Mouse (Mus musculus) spleen, embryonic (tissue): ENCODE results near the gene Ros1.

ENCODE experiments used
- CTCF ChIA-PET: fragments of 350-600 bp; sonication (Branson Sonifier 250); formaldehyde crosslinking; loops from one replicate; lab custom pipeline; 2022; lab: Charles Lee

The Ros1 gene

GRCm38 (mm10) chr10:52159704-52160103 is 35.3 kb downstream of the Ros1 start:
- CTCF ChIA-PET: no interaction called here

GRCm38 (mm10) chr10:52133354-52134074 is 61.5 kb downstream of the Ros1 start:
- CTCF ChIA-PET: no interaction called here

- CTCF ChIA-PET: no interaction called here
Observed at GRCm38 (mm10) chr10:52130762-52131161, 64.3 kb downstream of the Ros1 start.

DNA sequence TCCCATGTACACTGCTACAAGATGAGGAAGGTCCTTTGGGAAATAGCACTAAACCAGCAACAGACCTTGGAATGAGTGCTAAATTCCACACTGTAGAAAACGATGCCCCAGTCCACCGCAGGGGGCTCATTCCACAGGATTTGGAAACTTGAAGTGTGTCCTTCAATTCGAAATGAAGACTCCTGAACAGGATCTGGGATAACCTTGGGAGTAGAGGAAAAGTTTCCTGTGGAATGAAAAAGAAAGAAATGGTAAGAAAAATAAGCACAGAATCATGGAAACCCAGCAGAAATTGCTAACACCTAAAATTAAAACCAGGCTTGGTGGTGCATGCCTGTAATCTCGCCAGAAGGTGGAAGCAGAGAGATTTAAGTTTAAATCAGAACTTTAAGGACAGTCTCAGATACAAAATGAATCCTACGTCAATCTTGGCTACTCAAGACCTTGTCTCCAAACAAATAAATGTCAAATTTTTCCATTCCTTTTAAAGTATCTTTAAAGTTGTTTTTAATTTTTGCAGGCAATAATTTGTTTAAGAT is 66.1 kb downstream of the Ros1 start:
- CTCF ChIA-PET: no interaction called here

DNA sequence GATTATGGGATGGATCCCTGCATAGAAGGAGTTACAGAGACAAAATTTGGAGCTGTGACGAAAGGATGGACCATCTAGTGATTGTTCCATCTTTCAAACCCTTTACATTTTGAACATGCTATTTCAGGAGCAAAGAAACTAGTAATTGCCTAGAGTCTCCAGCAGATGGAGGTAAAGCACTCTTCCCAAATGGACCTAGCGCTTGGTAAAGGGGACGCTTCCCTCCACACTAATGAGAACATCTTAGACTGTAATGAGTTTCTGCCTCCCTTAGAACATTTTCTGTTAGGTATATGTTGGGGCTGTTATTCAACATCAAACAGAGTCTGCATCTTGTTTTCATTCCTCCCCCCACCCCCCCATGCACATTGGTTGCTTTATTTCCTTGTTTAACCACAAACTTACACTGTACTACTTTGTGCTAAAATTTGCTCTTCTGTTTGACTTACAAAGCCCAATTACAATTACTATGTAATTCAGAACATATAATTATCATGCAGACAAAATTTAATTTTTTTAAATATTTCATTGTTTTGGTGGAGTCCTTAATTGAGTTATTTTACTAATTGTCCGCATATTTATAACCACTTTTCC is 88.8 kb downstream of the Ros1 start:
- CTCF ChIA-PET: no interaction called here

GRCm38 (mm10) chr10:52101273-52101672 is 93.8 kb downstream of the Ros1 start:
- CTCF ChIA-PET: no interaction called here

DNA sequence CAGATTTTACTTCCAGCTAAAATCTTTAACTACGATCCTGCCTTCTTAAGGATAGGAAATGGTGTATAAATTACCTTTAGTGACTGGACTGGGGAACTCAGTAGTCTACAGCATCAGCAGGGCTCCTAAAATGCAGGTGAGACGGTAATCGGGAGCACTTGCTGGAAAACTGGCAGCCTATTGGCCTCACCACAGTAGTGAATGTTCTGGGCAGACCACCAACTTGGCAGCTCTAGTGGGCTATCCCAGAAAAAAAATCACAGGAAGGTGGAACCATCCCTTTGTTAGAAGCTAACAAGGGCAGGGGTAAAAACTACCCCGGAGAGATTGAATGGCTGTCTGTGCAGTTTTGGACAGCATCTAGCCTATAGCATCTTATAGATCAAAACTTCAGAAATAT is 102.9 kb downstream of the Ros1 start:
- CTCF ChIA-PET: no interaction called here

- CTCF ChIA-PET: no interaction called here
Observed at GRCm38 (mm10) chr10:52086681-52087080, 108.4 kb downstream of the Ros1 start.

- CTCF ChIA-PET: no interaction called here
Observed at GRCm38 (mm10) chr10:52072482-52072881, 122.6 kb downstream of the Ros1 start.

- CTCF ChIA-PET: no interaction called here
Observed at GRCm38 (mm10) chr10:52048287-52048686, 146.8 kb downstream of the Ros1 start.

GRCm38 (mm10) chr10:52043086-52043485 is 152.0 kb downstream of the Ros1 start:
- CTCF ChIA-PET: no interaction called here

DNA sequence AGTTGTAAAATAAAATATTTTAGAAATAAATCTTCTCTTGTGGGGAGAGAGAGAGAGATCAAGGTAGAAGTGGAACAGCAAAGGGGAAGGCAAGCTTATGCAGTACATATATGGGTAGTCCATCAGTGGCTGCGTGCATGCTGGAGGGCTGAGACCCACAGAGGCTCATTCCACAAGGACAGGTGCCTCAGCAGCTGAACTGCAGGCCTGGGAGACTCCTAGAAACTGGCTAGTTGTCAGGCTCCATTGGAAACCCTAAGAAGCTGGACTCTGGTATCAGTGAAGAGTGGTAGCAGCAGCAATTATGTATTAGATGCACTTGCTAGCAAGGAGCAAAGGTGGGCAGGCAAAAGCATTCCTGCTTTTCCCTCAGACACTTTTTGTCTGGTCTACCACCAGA is 155.7 kb downstream of the Ros1 start:
- CTCF ChIA-PET: no interaction called here

GRCm38 (mm10) chr10:52033729-52034128 is 161.3 kb downstream of the Ros1 start:
- CTCF ChIA-PET: no interaction called here

GRCm38 (mm10) chr10:52029421-52030080 is 165.5 kb downstream of the Ros1 start:
- CTCF ChIA-PET: no interaction called here

DNA sequence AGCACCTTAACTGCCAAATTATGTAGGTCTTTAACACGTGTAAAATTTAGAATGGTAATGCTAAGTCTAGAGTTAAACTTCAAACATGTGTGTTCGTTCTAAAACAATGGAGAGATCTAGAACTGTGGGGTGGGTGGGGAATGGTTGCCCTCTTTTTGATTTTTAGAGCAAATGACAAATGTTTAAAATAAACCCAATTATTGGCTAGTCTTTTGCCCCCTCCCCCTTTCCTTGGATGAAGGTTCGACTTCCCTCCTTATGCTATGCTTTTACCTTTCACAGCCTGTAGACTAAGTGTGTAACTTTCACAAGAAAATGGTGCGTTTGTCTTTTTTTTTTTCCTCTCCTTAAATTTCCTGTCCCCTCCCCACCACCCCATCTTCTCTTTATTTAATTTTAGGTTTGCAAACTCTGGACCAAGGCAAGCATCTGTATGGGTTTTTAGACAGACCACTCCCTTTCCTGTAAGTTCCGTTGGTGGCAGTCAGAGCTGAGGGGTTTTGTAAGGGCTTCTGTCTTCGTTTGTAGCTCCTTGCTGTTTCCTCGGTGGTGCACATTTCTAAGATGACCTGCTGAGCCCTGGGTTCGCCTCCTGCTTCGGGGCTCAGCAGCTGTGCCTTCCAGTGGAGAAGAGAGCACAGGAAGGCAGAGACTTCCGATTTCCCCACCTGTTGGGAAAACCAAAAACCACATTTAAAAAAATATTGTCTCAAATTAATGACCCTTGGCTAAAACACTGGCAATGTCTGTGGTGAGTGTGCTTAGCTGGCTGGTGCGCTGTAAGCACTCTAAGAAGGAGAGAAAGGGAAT is 166.3 kb downstream of the Ros1 start:
- CTCF ChIA-PET: no interaction called here

GRCm38 (mm10) chr10:52027161-52028035 is 167.6 kb downstream of the Ros1 start:
- CTCF ChIA-PET: no interaction called here

DNA sequence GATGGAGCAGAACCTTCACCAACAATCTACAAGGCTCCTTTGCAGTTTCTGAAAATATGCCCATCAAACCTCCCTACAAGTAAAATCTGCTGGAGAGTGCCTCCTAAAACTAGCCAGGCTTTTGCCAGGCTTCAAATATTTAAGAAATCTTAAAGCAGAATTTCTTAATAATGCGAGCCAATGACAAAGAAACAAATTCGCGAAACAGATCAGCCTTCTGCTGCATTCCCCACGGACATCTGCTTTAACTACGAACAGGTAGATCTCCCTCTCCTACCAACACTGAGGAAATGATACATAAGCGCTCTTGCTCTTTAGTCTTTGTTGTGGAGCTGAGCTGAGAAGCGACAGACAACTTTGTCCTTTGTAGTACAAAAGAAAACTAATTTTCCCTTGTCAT is 169.2 kb downstream of the Ros1 start:
- CTCF ChIA-PET: no interaction called here

DNA sequence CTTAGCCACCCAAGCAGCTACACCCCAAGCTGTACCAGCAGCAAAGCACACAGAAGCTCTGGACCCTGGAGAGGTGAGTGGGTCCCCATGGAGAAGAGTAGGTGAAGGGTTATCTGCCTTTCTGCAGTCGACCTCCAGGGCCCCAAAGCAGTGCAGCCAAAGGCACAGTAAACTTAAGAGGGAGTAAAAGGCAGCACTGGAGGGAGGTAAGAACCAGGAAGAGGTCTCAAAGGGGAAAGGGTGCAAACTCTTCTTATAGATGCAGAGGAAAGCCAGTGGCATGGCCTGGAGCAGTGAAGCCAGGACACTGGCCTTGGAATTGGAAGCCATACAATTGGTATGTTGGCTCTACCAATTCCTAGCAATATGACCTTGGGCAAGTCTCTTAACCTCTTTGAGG is 169.8 kb downstream of the Ros1 start:
- CTCF ChIA-PET: no interaction called here

DNA sequence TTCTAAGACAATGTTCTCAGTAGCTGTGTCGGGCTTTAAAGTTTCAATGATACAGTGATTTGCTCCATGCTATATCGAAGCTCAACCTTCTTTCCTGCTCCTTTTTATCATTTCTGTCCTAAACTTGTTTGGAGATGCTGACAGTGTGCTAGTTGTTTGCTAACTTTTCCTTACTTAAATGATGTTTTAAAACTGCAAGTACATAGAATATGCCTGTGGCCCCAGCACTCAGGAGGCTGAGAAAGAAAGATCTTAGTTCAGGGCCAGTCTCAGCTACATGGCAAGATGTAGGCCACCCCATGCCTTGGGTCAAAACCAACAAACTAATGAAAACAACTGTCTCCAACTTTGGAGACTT is 171.0 kb downstream of the Ros1 start:
- CTCF ChIA-PET: no interaction called here

DNA sequence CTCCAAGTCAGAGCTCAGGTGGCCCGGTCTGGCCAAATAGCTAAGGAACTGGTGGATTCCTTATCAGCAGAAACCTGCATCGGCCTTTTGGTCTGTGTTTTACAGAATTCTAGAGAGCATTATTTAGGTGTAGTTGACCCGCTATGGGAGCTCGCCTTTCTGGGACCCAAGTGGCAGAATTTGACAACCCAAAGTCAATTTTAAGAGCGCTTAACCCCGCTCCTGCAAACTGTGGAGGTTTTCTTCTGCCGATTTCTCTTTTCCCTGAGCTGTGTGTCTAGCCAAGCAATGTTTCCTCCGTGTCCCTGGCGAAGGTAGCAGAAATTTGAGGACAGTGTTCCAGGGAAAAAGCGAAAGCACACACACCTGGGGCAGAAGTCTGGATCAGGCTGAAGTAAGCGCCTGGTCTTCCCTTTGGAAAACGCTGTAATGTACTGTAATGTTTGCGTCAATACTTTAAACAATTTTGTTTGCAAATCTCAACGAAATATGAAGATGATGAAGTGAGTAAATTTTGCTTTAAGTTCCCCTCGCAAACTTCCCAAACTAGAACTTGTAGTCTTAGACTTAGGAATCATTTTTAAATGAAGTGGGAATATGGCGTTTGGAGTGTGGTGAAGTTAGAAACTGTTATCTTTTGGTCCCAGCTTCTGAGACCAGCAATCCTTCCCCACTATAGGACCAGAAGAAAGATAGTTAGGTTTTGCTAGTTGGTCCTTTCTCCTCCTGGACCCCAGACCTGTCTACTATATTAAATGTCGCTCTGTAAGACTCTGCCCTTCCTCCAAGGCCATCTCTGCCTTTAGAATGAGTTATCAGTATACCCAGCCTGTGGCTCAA is 171.6 kb downstream of the Ros1 start:
- CTCF ChIA-PET: no interaction called here
